Mouse (Mus musculus) left cerebral cortex, adult 9 months (tissue): ENCODE data around the gene Stat4.
A peak's percentile ranks its signal among the peaks of the same experiment; 100 is the strongest.

Source experiments
- DNase-seq, 2 experiments: peaks; one replicate each; pipeline ENCODE4 v3.0.0; 2022; ENCODE audit warnings: low spot score in 2 of 2

Stat4 gene

DNA sequence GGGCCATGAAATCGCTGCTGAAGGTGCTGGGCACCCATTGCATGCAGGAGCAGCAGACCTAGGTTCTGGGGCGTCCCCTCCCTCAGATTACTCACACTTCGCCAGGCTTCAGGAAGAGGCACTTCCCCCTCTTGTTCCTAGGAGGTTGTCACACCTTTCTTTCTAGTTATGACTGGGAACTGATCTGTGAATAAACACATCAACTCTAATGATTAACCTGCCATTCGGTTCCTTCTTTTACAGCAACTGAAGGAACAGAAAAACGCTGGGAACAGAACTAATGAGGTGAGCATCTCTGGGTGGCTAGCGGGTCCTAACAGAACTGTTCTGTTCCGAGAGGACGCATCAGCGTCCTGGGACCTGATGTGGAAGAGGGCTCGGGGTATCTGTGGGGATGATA lies 158.0 kb downstream of the Stat4 start:
- DNase-seq, result no peak

DNA sequence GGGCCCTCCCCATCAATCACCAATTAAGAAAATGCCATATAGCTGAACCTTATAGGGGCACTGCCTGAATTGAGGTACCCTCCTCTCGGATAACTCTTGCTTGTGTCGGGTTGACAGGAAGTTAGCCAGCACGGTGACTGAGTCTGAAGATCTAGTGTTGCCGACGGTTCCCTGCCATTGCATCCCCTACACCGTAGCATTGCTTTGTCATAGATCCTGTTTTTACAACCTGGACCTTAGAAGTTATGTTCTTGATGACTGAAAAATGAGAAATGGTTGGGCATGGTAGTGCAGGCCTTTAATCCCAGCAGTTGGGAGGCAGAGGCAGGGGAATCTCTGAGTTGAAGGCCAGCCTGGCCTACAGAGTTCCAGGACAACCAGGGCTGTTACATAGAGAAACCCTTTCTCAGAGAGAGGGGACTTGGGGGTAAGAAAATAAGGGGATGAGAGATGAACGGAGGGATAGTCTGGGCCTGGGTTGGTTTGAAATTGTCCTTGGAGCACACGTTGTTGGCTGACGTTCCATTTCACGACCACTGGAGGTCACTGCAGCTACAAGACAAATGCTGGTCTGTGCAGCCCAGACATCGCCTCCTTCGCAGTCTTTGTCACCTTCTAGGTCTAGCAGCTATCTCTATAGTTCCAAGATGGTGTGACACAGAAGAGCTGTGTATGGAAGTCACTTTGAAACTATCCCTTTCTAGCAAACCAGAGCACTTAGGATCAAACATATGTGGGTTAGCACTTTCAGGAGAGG lies 159.4 kb downstream of the Stat4 start:
- DNase-seq, result peak in 1 of 2 experiments; percentile 59

DNA sequence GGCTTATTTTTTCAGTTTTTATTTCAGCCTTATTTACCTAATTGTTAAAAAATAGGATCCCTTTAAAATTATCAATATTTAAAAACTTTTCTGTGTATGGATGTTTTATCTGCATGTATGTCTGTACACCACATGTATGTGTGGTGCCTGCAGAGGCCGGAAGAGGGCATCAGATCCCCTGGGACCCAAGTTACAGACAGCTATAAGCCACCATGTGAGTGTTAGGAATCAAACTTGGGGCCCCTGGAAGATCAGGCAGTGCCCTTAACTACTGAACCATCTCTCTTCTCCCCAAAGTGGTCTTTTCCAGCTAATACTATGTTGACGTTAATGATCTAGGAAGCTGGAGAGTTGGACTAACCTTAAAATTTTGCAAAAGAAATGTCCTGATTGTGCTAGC lies 160.5 kb downstream of the Stat4 start:
- no peak for DNase-seq

DNA sequence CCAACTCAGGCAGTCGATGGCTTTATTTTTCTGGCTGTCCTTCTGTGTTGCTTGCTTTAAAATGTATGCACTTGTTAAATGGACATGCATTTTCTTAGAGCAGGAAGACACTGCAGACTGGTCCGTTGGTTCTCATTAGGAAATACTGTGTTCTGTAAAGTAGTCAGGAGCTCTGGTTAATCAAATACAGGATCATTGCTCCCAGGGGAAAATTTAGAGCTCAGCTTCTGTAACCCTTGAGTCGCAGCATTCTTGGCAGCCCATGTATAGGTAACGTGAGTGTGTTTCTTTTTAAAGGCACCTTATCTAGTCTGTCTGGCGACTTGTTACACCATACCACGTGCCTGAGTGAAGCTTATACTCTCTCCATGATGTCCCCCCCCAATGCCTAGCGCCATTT lies 161.2 kb downstream of the Stat4 start:
- DNase-seq, result no peak

DNA sequence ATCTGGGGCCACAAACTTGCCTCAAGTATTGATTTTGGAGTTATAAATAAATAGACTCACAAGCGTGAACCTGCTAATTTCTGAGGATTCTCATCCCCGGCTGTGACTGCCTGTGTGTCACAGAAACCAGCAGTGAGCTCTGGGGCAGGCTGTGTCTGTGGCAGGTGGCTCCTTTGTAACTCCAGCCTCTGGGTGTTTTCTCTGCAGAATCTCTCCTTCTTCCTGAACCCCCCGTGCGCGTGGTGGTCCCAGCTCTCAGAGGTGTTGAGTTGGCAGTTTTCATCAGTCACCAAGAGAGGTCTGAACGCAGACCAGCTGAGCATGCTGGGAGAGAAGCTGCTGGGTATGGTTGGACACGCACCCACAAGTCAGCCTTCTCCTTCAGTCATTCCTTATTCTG lies 161.7 kb downstream of the Stat4 start:
- DNase-seq, result no peak

DNA sequence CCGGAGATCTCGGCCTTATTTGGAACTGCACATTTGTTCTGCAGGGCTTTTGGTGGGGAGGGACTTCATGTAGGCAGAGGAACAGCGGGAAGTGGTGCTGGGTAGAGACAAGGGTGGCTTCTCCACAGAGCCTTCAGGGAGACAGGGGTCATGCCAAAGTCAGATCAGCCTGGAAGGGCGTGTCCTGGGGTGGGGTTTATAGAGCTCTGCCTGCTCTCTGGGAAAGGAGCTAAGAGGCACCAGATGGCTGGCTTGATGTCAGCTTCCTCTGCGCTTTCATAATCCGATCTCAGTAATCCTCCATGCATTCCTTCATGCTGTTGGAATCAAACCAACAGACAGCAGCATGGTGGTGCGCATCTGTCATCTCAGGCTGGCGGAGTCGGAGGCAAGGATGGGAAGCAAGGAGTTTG lies 163.0 kb downstream of the Stat4 start:
- peak in 1 of 2 experiments; percentile 70 for DNase-seq

DNA sequence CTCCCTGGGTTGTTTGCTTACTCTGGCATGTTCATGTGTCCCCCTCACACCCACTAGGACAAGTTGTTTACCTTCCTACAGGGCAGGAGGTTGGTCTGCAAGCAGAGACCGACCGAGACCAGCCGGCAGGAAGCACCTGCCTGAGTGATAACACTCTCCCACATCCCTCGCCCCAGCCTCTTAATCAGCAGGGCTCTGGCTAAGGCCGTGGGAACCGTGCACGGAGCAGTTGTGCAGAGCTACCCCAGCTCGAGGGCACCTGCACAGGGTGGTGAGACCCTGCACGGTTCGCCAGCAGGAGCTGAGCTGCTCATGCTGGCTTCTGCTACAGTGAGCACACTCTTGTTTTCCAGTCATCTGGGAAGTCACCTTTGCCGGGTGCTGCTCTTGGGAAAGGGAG lies 163.7 kb downstream of the Stat4 start:
- no peak for DNase-seq

DNA sequence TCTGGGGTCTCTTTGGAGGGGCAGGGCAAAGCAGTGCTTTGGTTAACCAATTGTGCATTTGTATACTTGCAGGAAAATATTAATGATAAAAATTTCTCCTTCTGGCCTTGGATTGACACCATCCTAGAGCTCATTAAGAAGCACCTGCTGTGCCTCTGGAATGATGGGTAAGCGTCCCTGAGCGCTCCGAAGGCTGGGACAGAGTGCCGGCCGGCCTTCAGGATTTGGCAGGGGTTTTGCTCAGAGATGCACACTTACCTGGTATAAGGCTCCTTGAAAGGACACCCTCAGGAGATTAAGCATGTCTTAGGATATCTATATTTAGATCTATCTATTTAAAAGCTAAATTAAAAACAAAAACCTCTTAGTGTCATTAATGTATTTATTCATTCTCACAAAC lies 164.2 kb downstream of the Stat4 start:
- no peak for DNase-seq

DNA sequence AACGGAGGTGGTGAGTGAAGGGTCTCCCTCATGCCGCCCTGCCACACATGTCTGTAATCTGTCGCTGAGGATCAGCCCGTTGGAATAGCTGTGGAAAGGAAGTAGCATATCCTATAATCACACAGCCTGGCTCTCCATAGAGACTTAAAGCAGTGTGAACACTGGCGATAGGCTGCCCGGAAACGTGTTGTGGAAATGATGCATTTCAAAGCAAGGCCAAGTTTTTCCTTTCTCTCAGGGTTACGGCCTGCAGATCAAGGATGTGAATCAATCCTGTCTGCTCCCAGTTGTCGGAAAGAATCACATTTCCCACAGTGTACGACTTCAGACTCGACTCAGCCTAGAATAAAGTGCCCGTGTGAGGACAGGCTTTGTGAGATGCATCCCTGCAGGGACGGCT lies 165.4 kb downstream of the Stat4 start:
- no peak for DNase-seq

DNA sequence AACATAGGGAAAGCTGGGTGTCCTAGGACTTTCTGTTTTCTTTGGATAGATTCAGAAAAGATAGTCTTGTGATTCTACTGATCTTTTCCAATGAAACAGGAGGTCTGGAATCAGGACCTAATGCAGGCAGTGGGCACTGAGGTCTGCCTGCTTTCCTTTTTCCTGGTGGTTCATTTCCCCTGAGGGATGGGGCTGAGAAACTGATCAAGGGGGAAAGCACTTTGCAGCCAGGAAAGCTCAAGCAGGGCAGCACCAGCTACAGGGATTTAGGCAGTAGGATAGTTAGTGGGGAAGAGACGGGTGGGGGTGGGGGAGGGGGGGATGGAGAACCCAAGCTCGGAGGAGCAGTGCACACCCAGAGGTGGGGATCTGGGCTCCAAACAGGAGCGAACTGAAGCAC lies 166.0 kb downstream of the Stat4 start:
- DNase-seq, result no peak

DNA sequence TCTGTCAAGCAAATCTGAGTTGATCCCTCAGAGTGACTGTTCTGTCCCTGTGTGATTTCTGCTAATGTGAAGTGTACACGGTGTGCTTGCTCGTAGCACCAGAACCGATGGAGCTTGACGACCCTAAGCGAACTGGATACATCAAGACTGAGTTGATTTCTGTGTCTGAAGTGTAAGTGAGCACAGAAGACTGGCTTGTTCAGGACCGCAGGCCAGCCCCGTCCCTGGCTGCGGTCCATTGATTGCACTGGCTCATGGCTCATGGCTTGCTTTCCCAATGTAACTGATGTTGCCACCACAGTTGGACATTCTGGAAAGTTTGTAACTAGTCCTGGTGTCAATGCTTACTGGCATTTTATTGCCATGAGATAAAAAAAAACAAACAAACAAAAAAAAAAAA lies 167.9 kb downstream of the Stat4 start:
- no peak for DNase-seq

DNA sequence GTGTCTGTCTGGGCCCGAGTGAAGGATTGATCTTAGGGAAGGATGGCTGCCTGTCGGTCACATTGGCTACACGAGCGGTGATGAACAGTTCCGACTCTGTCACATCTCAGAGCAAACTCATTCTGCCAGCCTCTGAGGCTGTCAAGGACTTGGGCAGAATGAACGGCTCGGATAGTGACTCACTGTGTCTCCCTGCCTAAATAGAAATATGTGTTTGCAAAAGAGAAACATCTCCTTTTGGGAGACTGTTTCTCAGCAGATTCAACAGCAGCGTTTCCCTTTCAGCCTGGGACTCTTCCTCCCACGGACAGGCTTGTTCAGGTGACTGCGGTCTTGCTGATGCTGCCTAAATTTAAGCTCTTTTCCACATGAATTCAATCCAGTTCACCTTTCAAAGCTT lies 169.4 kb downstream of the Stat4 start:
- DNase-seq, result no peak
